In the genomic region with DNA sequence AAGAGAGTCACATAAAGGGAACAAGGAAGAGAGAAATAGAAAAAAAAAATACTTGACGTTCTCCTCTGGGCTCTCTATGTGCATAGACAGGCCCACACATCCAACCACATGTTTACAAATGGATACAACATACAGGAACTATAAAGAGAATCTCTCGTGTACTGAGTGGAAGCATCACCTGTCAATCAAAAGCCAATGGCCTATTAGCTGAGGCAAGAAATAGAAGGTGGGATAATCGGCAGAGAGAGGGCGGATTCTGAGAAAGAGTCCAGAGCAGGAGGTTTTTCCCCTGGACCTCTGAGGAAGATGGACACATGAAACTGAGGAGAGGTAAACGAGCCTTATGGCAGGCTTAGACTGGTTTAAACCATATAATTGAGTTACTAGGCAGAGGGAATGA, we compare ENCODE assay signal across 28 mouse cellular contexts.
DNase-seq lines count a peak whose midpoint lies in the region; ATAC-seq lines count a peak whose summit lies in the region.
"Had no signal": no experiment of that assay in that cellular context is flagged by ENCODE, and none has a peak within 500 bp of the region (broad histone marks: within the 10 kb centered on the region; RNA-seq: fewer than 3 reads in every experiment).

No protein-coding gene starts in this region.

- no peaks in the 10 kb centered on the region for H3K9me3 ChIP-seq in hindbrain, embryonic 13.5 days
- no peaks in the 10 kb centered on the region for H3K9me3 ChIP-seq in hindbrain, embryonic 10.5 days
- H3K9me3 ChIP-seq in neural tube, embryonic 13.5 days: no peaks in the 10 kb centered on the region
- no peaks in the 10 kb centered on the region for H3K9me3 ChIP-seq in limb, embryonic 10.5 days (replicated peaks)
- H3K9me3 ChIP-seq: embryonic facial prominence, embryonic 10.5 days; heart, embryonic 15.5 days; kidney, embryonic 15.5 days; liver, embryonic 15.5 days; lung, embryonic 15.5 days; neural tube, embryonic 12.5 days; stomach, embryonic 15.5 days had no signal

- H3K4me2 ChIP-seq in hindbrain, embryonic 13.5 days: no peak overlapping the region
- no peak overlapping the region for H3K4me2 ChIP-seq in neural tube, embryonic 13.5 days
- H3K4me2 ChIP-seq: heart, embryonic 15.5 days; kidney, embryonic 15.5 days; liver, embryonic 15.5 days; lung, embryonic 15.5 days; neural tube, embryonic 12.5 days; stomach, embryonic 15.5 days had no signal

- WGBS in hindbrain, embryonic 13.5 days: 77% methylated on average over 5 of the region's 5 CpGs
- 85% methylated on average over 5 of the region's 5 CpGs for WGBS in hindbrain, embryonic 10.5 days
- WGBS in neural tube, embryonic 13.5 days: 73% methylated on average over 5 of the region's 5 CpGs
- 84% methylated on average over 5 of the region's 5 CpGs for WGBS in limb, embryonic 10.5 days

- DNase-seq in hindbrain, embryonic 10.5 days (ENCODE audit: low spot score): no peak
- no peak for DNase-seq in neural tube, embryonic 10.5 days (ENCODE audit: extremely low spot score, low spot score)
- DNase-seq in limb, embryonic 10.5 days (ENCODE audit: low spot score): no peak
- DNase-seq in heart, adult 8-10 months (ENCODE audit: low spot score): no peak
- no peak for DNase-seq in gastrocnemius, postnatal 25 days
- DNase-seq: adrenal gland, postnatal 14 days; cerebellum, adult 11 months; cerebellum, postnatal 10 days; forebrain, postnatal 0 days; heart, postnatal 36 days; layer of hippocampus, adult 9-11 months; left cerebral cortex, postnatal 4 days; liver; lung, postnatal 36 days; right cerebral cortex, adult 18-20 months had no signal

- no peak overlapping the region for H3K9ac ChIP-seq in hindbrain, embryonic 13.5 days
- no peak overlapping the region for H3K9ac ChIP-seq in neural tube, embryonic 13.5 days
- H3K9ac ChIP-seq: forebrain, postnatal 0 days; heart, embryonic 15.5 days; kidney, embryonic 15.5 days; liver, embryonic 15.5 days; lung, embryonic 15.5 days; neural tube, embryonic 12.5 days; stomach, embryonic 15.5 days had no signal

- H3K4me1 ChIP-seq in hindbrain, embryonic 13.5 days (replicated peaks): no peaks in the 10 kb centered on the region
- no peaks in the 10 kb centered on the region for H3K4me1 ChIP-seq in hindbrain, embryonic 10.5 days (replicated peaks)
- peaks cover 16% of the 10 kb centered on the region for H3K4me1 ChIP-seq in neural tube, embryonic 13.5 days (replicated peaks)
- peaks cover 23% of the 10 kb centered on the region for H3K4me1 ChIP-seq in limb, embryonic 10.5 days
- H3K4me1 ChIP-seq: embryonic facial prominence, embryonic 10.5 days; heart, embryonic 15.5 days; kidney, embryonic 15.5 days; liver, embryonic 15.5 days; lung, embryonic 15.5 days; megakaryocyte, embryonic 14.5 days; neural tube, embryonic 12.5 days; stomach, embryonic 15.5 days had no signal

- no peak for ATAC-seq in hindbrain, embryonic 13.5 days (ENCODE audit: low FRiP score)
- no peak for ATAC-seq in neural tube, embryonic 13.5 days (ENCODE audit: low read depth)
- ATAC-seq: forebrain, postnatal 0 days; hindbrain, postnatal 0 days; intestine, embryonic 16.5 days had no signal

- H3K4me3 ChIP-seq in hindbrain, embryonic 13.5 days: 0 out of 2 replicates have a peak overlapping the region, but pooled peaks have one; percentile 16
- H3K4me3 ChIP-seq in hindbrain, embryonic 10.5 days: no peak overlapping the region
- peak overlapping the region; percentile 17; the same call in 1 of the 2 replicates for H3K4me3 ChIP-seq in neural tube, embryonic 13.5 days
- no peak overlapping the region for H3K4me3 ChIP-seq in limb, embryonic 10.5 days
- H3K4me3 ChIP-seq: embryonic facial prominence, embryonic 10.5 days; heart, embryonic 15.5 days; kidney, embryonic 15.5 days; liver, embryonic 15.5 days; lung, embryonic 15.5 days; megakaryocyte, embryonic 14.5 days; neural tube, embryonic 12.5 days; stomach, embryonic 15.5 days had no signal

- no peaks in the 10 kb centered on the region for H3K36me3 ChIP-seq in hindbrain, embryonic 13.5 days
- H3K36me3 ChIP-seq in hindbrain, embryonic 10.5 days: no peaks in the 10 kb centered on the region
- H3K36me3 ChIP-seq in neural tube, embryonic 13.5 days: no peaks in the 10 kb centered on the region
- H3K36me3 ChIP-seq in limb, embryonic 10.5 days: no peaks in the 10 kb centered on the region
- H3K36me3 ChIP-seq: embryonic facial prominence, embryonic 10.5 days; heart, embryonic 15.5 days; kidney, embryonic 15.5 days; liver, embryonic 15.5 days; lung, embryonic 15.5 days; neural tube, embryonic 12.5 days; stomach, embryonic 15.5 days had no signal

- no peak overlapping the region for H3K27ac ChIP-seq in hindbrain, embryonic 13.5 days
- H3K27ac ChIP-seq in hindbrain, embryonic 10.5 days: no peak overlapping the region
- H3K27ac ChIP-seq in neural tube, embryonic 13.5 days (replicated peaks): no peak overlapping the region
- H3K27ac ChIP-seq in limb, embryonic 10.5 days: peak overlapping the region; percentile 22; the same call in 1 of the 2 replicates
- H3K27ac ChIP-seq: embryonic facial prominence, embryonic 10.5 days; heart, embryonic 15.5 days; hindbrain, postnatal 0 days; kidney, embryonic 15.5 days; liver, embryonic 15.5 days; lung, embryonic 15.5 days; neural tube, embryonic 12.5 days; stomach, embryonic 15.5 days had no signal

- H3K27me3 ChIP-seq in hindbrain, embryonic 13.5 days: no peaks in the 10 kb centered on the region
- H3K27me3 ChIP-seq in hindbrain, embryonic 10.5 days (ENCODE audit: insufficient read depth, poor library complexity, severe bottlenecking): no peaks in the 10 kb centered on the region
- no peaks in the 10 kb centered on the region for H3K27me3 ChIP-seq in neural tube, embryonic 13.5 days
- no peaks in the 10 kb centered on the region for H3K27me3 ChIP-seq in limb, embryonic 10.5 days (ENCODE audit: low read depth, poor library complexity, severe bottlenecking)
- H3K27me3 ChIP-seq: CH12.LX; heart, embryonic 15.5 days; kidney, embryonic 15.5 days; liver, embryonic 15.5 days; lung, embryonic 15.5 days; megakaryocyte, embryonic 14.5 days; neural tube, embryonic 12.5 days; stomach, embryonic 15.5 days had no signal

Comparison
In these comparisons a context has a peak if more than half of its experiments do, and no peak if none do; other contexts are left out.
1. H3K4me3 ChIP-seq: peak in hindbrain, embryonic 13.5 days (single experiment) and neural tube, embryonic 13.5 days (single experiment); none in hindbrain, embryonic 10.5 days (single experiment) and limb, embryonic 10.5 days (single experiment).